In the genomic region with DNA sequence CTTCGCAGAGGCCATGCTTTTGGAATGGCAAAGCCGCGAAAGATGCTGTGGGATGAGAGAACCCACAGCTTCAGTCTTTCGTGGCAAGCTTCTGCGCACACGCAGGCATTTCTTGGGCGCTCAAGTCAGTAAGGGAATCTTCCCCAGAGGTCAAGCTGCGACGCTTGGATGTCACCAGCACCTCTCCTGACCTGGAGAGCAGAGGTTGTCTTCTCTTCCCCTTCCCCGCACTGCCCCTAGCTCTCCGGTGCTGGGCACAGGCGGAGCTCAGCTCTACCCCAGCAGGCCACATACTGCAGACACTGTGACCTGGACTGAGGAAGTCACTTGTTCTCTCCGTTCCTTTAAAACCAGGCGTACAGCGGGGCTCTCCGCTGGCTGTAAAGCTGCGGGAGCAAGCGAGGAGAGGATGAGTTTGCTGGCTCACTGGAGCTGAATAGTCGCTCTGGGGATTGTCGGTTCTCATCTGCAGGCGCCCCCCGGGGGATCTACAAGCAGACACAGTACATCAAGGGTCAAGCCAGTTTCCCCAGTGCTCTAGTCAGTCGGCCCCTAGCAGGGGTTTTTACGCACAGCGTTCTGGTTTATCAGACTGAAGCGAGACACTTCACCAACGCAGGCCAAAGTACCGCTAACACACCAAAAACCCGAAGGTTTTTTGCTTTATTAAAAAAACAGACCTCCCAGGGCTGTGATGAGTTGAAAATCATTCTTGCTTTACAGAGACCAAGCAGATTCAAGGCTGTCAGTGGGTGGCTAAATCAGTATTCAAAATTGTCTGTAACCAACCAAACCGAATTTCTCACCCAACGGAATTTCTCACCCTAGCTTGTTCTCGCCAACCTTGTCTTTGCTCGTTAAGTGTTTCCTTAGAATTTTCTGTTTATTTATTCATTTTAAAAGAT, we compare ENCODE assay signal across 8 mouse cellular contexts. TPM values are rescaled to one million over a fixed set of nuclear protein-coding genes. Genes with fewer than 3 reads are reported as not detected.
DNase-seq lines count a peak whose midpoint lies in the region; ATAC-seq and TF ChIP-seq lines count a peak whose summit lies in the region.

No protein-coding gene starts in this region.

- WGBS in heart, embryonic 13.5 days, result 3% methylated on average over 33 of the region's 33 CpGs
- WGBS in forebrain, embryonic 15.5 days, result 4% methylated on average over 33 of the region's 33 CpGs
- 2% methylated on average over 33 of the region's 33 CpGs for WGBS in liver, embryonic 15.5 days (ENCODE audit: insufficient replicate concordance)

- peak overlapping the region; percentile 56; the same call in 1 of the 2 replicates for H3K9ac ChIP-seq in heart, embryonic 13.5 days
- H3K9ac ChIP-seq in ES-E14 (ENCODE audit: insufficient read depth, low read depth, low read length, poor library complexity, severe bottlenecking), result no peak overlapping the region
- no peak overlapping the region for H3K9ac ChIP-seq in forebrain, embryonic 15.5 days (replicated peaks)
- H3K9ac ChIP-seq in liver, embryonic 15.5 days, result no peak overlapping the region

- H3K27me3 ChIP-seq in heart, embryonic 13.5 days (replicated peaks), result peaks cover 78% of the 10 kb centered on the region
- peaks cover 65% of the 10 kb centered on the region for H3K27me3 ChIP-seq in forebrain, embryonic 15.5 days
- H3K27me3 ChIP-seq in liver, embryonic 15.5 days, result peaks cover 70% of the 10 kb centered on the region

- H3K9me3 ChIP-seq in heart, embryonic 13.5 days, result no peaks in the 10 kb centered on the region
- no peaks in the 10 kb centered on the region for H3K9me3 ChIP-seq in ES-E14 (ENCODE audit: control insufficient read depth, insufficient read depth, low read depth, low read length)
- no peaks in the 10 kb centered on the region for H3K9me3 ChIP-seq in forebrain, embryonic 15.5 days
- no peaks in the 10 kb centered on the region for H3K9me3 ChIP-seq in liver, embryonic 15.5 days (replicated peaks)

- DNase-seq in heart, postnatal 25 days (ENCODE audit: low spot score), result no peak
- no peak for DNase-seq in ES-E14 (ENCODE audit: low read depth, low spot score)
- DNase-seq in left cerebral cortex, postnatal 4 days, result no peak
- no peak for DNase-seq in gastrocnemius, postnatal 25 days
- no peak for DNase-seq in layer of hippocampus, adult 9-10 months (ENCODE audit: low spot score)

- no peak overlapping the region for H3K27ac ChIP-seq in heart, embryonic 13.5 days (replicated peaks)
- no peak overlapping the region for H3K27ac ChIP-seq in ES-E14 (ENCODE audit: insufficient read depth, low read depth, low read length, poor library complexity, severe bottlenecking)
- H3K27ac ChIP-seq in forebrain, embryonic 15.5 days (replicated peaks), result no peak overlapping the region
- no peak overlapping the region for H3K27ac ChIP-seq in liver, embryonic 15.5 days (replicated peaks)

- no peak for ATAC-seq in heart, embryonic 13.5 days (ENCODE audit: extremely low read depth, insufficient number of reproducible peaks, low FRiP score, low TSS enrichment)
- 0 out of 2 replicates have a peak, but pooled peaks have one; percentile 20 for ATAC-seq in forebrain, embryonic 15.5 days (replicated peaks)
- no peak for ATAC-seq in liver, embryonic 15.5 days (ENCODE audit: insufficient read depth)

- intact Hi-C loops in heart, postnatal 25 days (cut with DNase I), result loop anchor here (1.0 to 2.0 kb wide), 2 partner anchors 642 to 715 kb away; no protein-coding TSS in a partner anchor
- intact Hi-C loops in left cerebral cortex, postnatal 4 days (cut with DNase I), result loop anchor here (2.0 to 10.0 kb wide), 3 partner anchors 643 to 1933 kb away; no protein-coding TSS in a partner anchor

- peak overlapping the region; percentile 73 for H3K4me2 ChIP-seq in heart, embryonic 13.5 days
- peak overlapping the region; percentile 35 for H3K4me2 ChIP-seq in forebrain, embryonic 15.5 days (replicated peaks)
- H3K4me2 ChIP-seq in liver, embryonic 15.5 days, result peak overlapping the region; percentile 54

- peak overlapping the region; percentile 53 for H3K4me3 ChIP-seq in heart, embryonic 13.5 days
- peak overlapping the region; percentile 22 to 38; a peak in 2 of 4 replicates for H3K4me3 ChIP-seq in ES-E14 (ENCODE audit: insufficient read depth in 1 of 2, low read depth in 1 of 2, low read length in 2 of 2, poor library complexity in 1 of 2, severe bottlenecking in 1 of 2)
- H3K4me3 ChIP-seq in forebrain, embryonic 15.5 days, result peak overlapping the region; percentile 25
- peak overlapping the region; percentile 44 for H3K4me3 ChIP-seq in liver, embryonic 15.5 days (replicated peaks)

- no peaks in the 10 kb centered on the region for H3K36me3 ChIP-seq in heart, embryonic 13.5 days
- no peaks in the 10 kb centered on the region for H3K36me3 ChIP-seq in ES-E14 (ENCODE audit: control insufficient read depth, insufficient read depth, low read length, poor library complexity, severe bottlenecking)
- H3K36me3 ChIP-seq in forebrain, embryonic 15.5 days, result no peaks in the 10 kb centered on the region
- H3K36me3 ChIP-seq in liver, embryonic 15.5 days (replicated peaks), result no peaks in the 10 kb centered on the region

- in situ Hi-C loops in ES-E14 (cut with MboI; ENCODE audit: low sequenced_read_pairs in 2 of 2, unreplicated experiment in 2 of 2), result no loop called here

- H3K4me1 ChIP-seq in heart, embryonic 13.5 days, result peaks cover 26% of the 10 kb centered on the region
- peaks cover 0 to 6% of the 10 kb centered on the region in 2 experiments; a peak in 2 of 4 replicates for H3K4me1 ChIP-seq in ES-E14 (ENCODE audit: control insufficient read depth in 2 of 2, insufficient read depth in 2 of 2, low read length in 2 of 2, poor library complexity in 1 of 2)
- peaks cover 33% of the 10 kb centered on the region for H3K4me1 ChIP-seq in forebrain, embryonic 15.5 days
- peaks cover 6% of the 10 kb centered on the region; the same call in 1 of the 2 replicates for H3K4me1 ChIP-seq in liver, embryonic 15.5 days (replicated peaks)

TF ChIP-seq in ES-E14, 5 proteins besides CTCF, POLR2A, EP300 and RAD21:
- no peak for TF ChIP-seq CHD2 (IDR thresholded peaks at IDR 0.05; ENCODE audit: low read depth, low read length)
- no peak for TF ChIP-seq ZC3H11A (IDR thresholded peaks at IDR 0.05; ENCODE audit: borderline replicate concordance, low read depth, low read length)
- TF ChIP-seq MAFK (IDR thresholded peaks at IDR 0.05; ENCODE audit: insufficient read depth, low read depth, low read length), result no peak
- no peak for TF ChIP-seq HCFC1 (IDR thresholded peaks at IDR 0.05; ENCODE audit: borderline replicate concordance, insufficient read depth, low read length)
- no peak for TF ChIP-seq ZNF384 (IDR thresholded peaks at IDR 0.05; ENCODE audit: low read depth, low read length)

RNA-seq across cellular contexts. Expression of a gene that starts 3.2 kb away (rescaled TPM):
- 0.08 and 0.19 TPM in 2 replicates for polyA plus RNA-seq in heart, embryonic 13.5 days (2015; fragmentation: Nextera tagmentation; extraction: Ambion mirVana)
- not detected for total RNA-seq in heart, postnatal 25 days (2021)
- total RNA-seq in ES-E14 (2012; rRNA removed), result 0.13 TPM in 1 of 2 replicates, not detected in the other
- not detected in 2 replicates for polyA plus RNA-seq in forebrain, embryonic 15.5 days (2015; fragmentation: Nextera tagmentation; extraction: Ambion mirVana)
- polyA plus RNA-seq in liver, embryonic 15.5 days (2015; fragmentation: Nextera tagmentation; extraction: Ambion mirVana), result not detected in 2 replicates
- not detected for total RNA-seq in left cerebral cortex, postnatal 4 days (2021)
- under 1 TPM in 1 of 2 experiments, not detected in 1; 0.15 TPM for total RNA-seq in gastrocnemius, postnatal 25 days (2021)

RNA-seq across cellular contexts. Expression of a gene that starts 59.6 kb away (rescaled TPM):
- polyA plus RNA-seq in heart, embryonic 13.5 days (2015; fragmentation: Nextera tagmentation; extraction: Ambion mirVana), result 36.0 and 42.5 TPM in 2 replicates
- total RNA-seq in heart, postnatal 25 days (2021), result 10 to 100 TPM; 78.9 to 84.1 TPM
- total RNA-seq in ES-E14 (2012; rRNA removed), result 10.1 and 11.9 TPM in 2 replicates
- 77.3 and 79.8 TPM in 2 replicates for polyA plus RNA-seq in forebrain, embryonic 15.5 days (2015; fragmentation: Nextera tagmentation; extraction: Ambion mirVana)
- 17.6 and 18.6 TPM in 2 replicates for polyA plus RNA-seq in liver, embryonic 15.5 days (2015; fragmentation: Nextera tagmentation; extraction: Ambion mirVana)
- 10 to 100 TPM; 40.2 to 42.3 TPM for total RNA-seq in left cerebral cortex, postnatal 4 days (2021)
- 10 to 100 TPM; 73.6 to 79.9 TPM for total RNA-seq in gastrocnemius, postnatal 25 days (2021)
